Mouse (Mus musculus) cerebellum, adult 11 months (tissue): ENCODE measurements around the gene Fam186b.
"Not testable (repeated sequence)": the region's sequence is repeated elsewhere in the genome, so short reads cannot be mapped to it uniquely, and the experiment has no call there.

Experiments
- DNase-seq: peaks from one replicate; pipeline ENCODE4 v3.0.0; 2022

Gene Fam186b

GRCm38 (mm10) chr15:99255241-99255749, 40.4 kb downstream of the Fam186b start:
- DNase-seq = no peak

GRCm38 (mm10) chr15:99254477-99255005, 41.1 kb downstream of the Fam186b start:
- no peak for DNase-seq

GRCm38 (mm10) chr15:99253772-99254171, 41.9 kb downstream of the Fam186b start:
- DNase-seq = no peak

- not testable (repeated sequence) for DNase-seq
These were observed 42.6 kb downstream of the Fam186b start for GRCm38 (mm10) chr15:99253175-99253479.

- no peak for DNase-seq
These were observed 43.1 kb downstream of the Fam186b start for GRCm38 (mm10) chr15:99252381-99253174.

- DNase-seq = peak; percentile 98
These were observed 43.9 kb downstream of the Fam186b start, which contains the start of gene Mcrs1 for GRCm38 (mm10) chr15:99251626-99252380. Mcrs1 (minus strand) TSS chr15:99251961.

GRCm38 (mm10) chr15:99251111-99251510, 44.6 kb downstream of the Fam186b start:
- not testable (repeated sequence) for DNase-seq

- no peak for DNase-seq
These were observed 45.8 kb downstream of the Fam186b start for GRCm38 (mm10) chr15:99249938-99250337.

- no peak for DNase-seq
These were observed 46.7 kb downstream of the Fam186b start for GRCm38 (mm10) chr15:99248972-99249371.

GRCm38 (mm10) chr15:99246736-99247135, 49.0 kb downstream of the Fam186b start:
- not testable (repeated sequence) for DNase-seq

GRCm38 (mm10) chr15:99242045-99242444, 53.6 kb downstream of the Fam186b start:
- DNase-seq = no peak

GRCm38 (mm10) chr15:99241249-99241648, 54.4 kb downstream of the Fam186b start:
- DNase-seq = no peak

- no peak for DNase-seq
These were observed 55.6 kb downstream of the Fam186b start for GRCm38 (mm10) chr15:99240129-99240528.

GRCm38 (mm10) chr15:99238006-99238405, 57.7 kb downstream of the Fam186b start:
- no peak for DNase-seq

- DNase-seq = no peak
These were observed 61.2 kb downstream of the Fam186b start for GRCm38 (mm10) chr15:99234326-99235010.

GRCm38 (mm10) chr15:99233719-99234118, 62.0 kb downstream of the Fam186b start:
- no peak for DNase-seq

GRCm38 (mm10) chr15:99231998-99232397, 63.7 kb downstream of the Fam186b start:
- no peak for DNase-seq

- DNase-seq = no peak
These were observed 69.6 kb downstream of the Fam186b start for GRCm38 (mm10) chr15:99226090-99226489.

- no peak for DNase-seq
These were observed 70.4 kb downstream of the Fam186b start for GRCm38 (mm10) chr15:99225081-99225810.

GRCm38 (mm10) chr15:99224208-99224911, 71.3 kb downstream of the Fam186b start, which contains the start of gene Kcnh3:
Kcnh3 (plus strand) TSS chr15:99224861.
- DNase-seq = peak; percentile 43

- peak; percentile 39 for DNase-seq
These were observed 72.0 kb downstream of the Fam186b start for GRCm38 (mm10) chr15:99223585-99224207.
